Mouse (Mus musculus): ENCODE data around the gene Defb28.

GRCm38 (mm10) chr2:152480881-152481280 is 37.2 kb upstream of the Defb28 start:
- TF ChIP-seq GATA1 (IDR thresholded peaks at IDR 0.05; ENCODE audit: borderline replicate concordance, low read length) (no peak), FLI1 (IDR thresholded peaks at IDR 0.05; ENCODE audit: low read length) (no peak)
